Mouse (Mus musculus) adipocyte (in vitro differentiated cells): ENCODE data around the gene Zfp189.

Experiments
- DNase-seq: peaks from one replicate; pipeline ENCODE4 v3.0.0-alpha.2; 2016; ENCODE audit warnings: low spot score

Zfp189 gene

DNA sequence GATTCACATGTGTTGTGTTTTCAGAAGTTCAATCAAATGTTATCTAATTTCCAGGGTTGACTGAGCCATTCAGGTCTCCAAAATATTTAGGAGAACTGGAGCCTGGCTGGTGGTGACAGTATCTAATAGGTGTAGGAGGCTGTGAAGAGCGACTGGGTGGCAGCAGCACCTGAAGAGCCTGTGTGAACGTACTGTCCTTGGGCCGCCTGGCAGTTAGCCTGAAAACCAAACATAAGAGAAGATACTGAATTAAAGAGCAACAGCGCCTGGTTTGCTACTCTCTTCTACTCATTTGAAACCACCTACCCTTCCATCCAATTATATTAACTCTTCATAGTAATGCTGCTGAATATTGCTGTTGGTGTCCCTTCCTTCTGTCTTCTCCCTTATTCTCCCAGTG lies 15.7 kb downstream of the Zfp189 start:
- DNase-seq, result no peak

DNA sequence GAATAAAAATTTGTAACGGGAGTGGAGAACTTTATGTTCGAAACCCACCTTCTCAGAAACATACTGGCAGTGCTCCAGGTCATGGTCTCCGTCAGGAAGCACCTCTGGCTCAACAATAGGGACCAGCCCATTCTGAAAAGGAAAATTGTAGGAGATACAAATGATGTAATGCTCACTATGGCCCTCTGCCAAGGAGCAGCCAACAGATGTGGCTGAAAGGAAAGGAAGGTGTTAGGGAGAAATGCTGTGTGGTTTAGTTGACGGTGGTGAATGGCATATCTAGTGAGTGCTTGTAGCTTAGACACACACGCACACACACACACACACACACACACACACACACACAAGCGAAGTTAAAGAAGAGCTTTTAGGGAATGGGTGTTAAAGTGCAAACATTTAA lies 18.7 kb downstream of the Zfp189 start:
- peak; percentile 20 for DNase-seq

DNA sequence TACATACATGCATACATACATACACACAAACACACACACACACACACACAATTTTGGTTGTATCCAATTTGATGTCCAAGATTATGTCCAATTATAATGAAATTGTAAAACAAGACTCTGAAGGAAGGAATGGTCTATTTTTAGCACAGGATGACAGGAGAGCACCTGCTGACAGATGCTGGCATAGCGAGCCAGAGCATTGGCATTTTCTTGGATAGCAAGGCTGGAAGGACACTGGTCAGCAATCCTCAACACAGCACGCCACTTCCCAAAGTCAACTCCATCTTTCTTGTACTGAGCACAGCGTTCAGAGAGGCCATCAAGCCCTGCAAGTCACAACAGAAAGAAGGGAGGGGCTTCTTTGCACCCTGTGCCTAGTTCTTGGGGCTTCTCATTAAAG lies 20.0 kb downstream of the Zfp189 start:
- DNase-seq, result no peak

DNA sequence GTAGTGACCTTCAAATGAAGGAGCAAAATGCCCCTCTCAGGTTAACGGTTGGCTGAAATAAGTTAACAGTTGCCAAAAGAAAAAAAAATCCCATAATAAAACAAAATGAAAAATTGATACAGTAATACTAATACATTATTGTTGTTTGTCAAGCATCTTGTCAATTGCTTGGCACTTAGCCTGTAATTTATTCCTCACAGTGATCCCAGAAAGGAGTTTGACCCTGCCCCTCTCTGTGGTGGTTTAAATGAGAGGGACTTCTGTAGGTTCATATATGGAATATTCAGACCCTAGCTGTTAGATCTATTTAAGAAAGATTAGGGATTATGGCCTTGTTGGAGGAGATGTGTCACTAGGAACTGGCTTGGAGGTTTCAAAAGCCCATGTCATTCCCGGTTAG lies 25.1 kb downstream of the Zfp189 start:
- DNase-seq, result no peak

- no peak for DNase-seq
Observed at GRCm38 (mm10) chr4:49546873-49547543, 26.0 kb downstream of the Zfp189 start.

DNA sequence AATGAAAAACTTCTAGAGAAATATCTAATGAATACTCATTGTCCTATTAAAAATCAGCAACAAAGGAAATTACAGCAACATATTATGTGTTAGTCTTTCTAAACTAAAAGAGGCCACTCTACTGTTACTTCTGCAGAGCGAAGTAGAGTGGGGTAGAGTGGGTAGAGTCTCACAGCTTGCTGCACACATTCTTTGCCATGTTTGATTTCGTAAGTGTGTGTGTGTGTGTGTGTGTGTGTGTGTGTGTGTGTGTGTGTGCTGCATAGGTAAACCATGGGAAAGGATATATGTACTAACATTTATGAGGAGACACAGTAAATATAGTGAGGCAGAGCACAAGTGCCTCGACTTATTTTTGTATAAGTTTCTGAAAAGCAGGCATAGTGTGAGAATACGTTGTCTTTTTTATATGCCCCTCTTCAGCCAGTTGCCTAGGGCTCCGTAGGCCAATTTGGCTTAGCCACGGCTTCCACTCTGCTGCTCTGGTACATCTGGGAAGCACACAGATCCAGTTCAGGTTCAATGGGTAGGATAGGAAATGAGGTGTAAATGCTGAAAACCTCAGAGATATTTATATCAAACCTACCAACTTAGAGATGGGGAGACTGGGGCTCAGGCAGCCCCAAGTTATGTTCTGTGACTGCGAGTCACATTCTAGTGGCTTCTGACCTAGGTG lies 26.7 kb downstream of the Zfp189 start:
- no peak for DNase-seq

DNA sequence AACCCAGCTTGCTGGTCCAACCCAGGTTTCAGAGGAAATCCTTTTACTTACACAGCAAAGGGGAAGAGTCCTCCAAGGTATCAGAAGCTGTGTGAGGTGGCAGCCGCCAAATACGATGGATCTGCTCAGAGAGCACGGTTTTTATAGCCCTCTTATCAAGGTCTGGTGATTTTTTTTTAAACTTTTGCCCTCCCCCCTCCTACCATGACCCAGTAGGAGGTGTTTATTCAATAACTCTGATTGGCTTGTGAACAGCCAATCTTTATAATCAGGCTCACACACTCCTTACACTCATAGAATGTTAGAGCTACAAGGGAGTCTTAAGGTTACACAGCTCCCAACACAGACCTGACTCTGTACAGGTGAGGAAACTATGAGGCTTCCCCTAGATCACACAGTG lies 28.4 kb downstream of the Zfp189 start, which contains the start of gene Aldob:
Gene Aldob (minus strand): TSS at position 164 of the 400 bp plus-strand sequence.
- DNase-seq, result no peak

DNA sequence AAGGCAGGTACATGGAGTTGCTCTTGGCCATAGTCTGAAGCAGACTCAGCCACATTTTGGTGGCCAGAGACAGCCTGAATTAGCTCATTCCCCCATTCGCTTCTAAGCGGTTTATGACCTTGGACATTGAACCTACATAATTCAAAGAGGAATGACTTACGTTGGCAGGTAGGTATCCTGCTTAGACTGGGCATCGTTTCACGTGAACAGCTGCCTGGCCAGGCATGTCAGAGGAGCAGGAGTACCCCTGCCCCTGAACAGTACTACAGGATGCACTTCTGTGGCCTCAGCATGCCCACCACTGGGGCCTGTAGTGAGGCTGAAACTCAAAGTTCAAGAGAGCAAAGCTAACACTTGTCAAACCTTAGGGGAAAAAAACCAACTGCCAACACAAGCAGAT lies 32.4 kb downstream of the Zfp189 start:
- no peak for DNase-seq

DNA sequence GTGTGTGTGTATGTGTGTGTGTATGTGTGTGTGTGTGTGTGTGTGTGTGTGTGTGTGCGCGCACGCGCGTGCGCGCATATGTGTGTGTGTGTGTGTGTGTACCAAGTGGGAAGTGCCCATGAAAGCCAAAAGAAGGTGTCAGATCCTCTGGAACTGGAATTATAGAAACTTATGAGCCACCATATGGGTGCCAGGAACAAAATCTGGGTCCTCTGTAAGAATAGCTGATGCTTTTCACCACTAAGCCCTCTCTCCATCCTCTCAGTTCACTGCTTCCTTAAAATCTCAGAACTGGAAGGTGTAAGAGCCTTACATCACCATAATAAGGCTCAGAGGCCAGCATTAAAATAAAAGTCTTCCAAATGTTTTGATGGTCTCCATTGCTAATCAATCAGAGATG lies 36.4 kb downstream of the Zfp189 start:
- DNase-seq, result no peak

DNA sequence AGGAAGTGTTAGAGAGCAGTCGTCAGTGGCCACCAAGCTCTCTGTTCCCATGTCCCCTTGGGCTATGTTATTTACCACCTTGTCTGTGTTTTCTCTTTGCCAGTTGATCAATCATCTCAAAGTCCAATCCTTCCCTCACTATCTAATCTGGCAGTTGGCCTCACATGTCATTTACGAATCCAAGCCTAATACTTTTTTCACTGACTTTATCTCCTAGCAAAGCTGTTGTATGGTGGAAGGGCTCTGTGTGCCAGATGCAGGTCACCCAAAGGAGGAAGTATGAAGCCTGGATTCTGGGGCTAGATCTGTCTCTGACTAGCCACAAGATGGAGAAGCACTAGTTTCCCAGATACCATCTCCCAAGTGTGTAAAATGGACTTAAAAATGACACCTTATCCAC lies 37.2 kb downstream of the Zfp189 start:
- no peak for DNase-seq

- DNase-seq, result no peak
Observed at GRCm38 (mm10) chr4:49559915-49560772, 39.2 kb downstream of the Zfp189 start.

DNA sequence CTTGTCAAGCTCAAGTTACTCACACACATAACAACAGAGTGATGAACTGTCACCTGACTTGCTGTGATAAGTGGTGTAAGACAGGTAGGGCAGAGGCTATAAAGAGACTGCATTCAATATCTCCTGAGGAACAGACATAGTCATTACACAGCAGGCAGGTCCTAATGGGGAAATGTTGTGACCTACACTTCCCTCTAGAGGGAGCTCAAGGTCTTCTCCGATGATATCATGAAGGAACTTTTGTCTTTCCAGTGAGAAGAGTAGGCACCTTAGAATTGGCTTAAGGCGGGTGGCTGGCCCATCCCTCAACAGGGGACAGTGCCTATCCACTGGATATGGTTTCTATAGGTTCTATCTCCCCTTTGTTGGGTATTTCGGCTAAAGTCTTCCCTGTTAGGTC lies 46.6 kb downstream of the Zfp189 start:
- peak; percentile 75 for DNase-seq

- DNase-seq, result no peak
Observed at GRCm38 (mm10) chr4:49572194-49572593, 51.2 kb downstream of the Zfp189 start.
